Mouse (Mus musculus): ENCODE results near the gene Dguok. TPM values are rescaled to one million over a fixed set of nuclear protein-coding genes. Genes with fewer than 3 reads are reported as not detected.

Dguok gene
- 70.0 and 89.6 TPM in 2 replicates for polyA plus RNA-seq (2014; fragmentation: Nextera tagmentation; extraction: Ambion mirVana)

DNA sequence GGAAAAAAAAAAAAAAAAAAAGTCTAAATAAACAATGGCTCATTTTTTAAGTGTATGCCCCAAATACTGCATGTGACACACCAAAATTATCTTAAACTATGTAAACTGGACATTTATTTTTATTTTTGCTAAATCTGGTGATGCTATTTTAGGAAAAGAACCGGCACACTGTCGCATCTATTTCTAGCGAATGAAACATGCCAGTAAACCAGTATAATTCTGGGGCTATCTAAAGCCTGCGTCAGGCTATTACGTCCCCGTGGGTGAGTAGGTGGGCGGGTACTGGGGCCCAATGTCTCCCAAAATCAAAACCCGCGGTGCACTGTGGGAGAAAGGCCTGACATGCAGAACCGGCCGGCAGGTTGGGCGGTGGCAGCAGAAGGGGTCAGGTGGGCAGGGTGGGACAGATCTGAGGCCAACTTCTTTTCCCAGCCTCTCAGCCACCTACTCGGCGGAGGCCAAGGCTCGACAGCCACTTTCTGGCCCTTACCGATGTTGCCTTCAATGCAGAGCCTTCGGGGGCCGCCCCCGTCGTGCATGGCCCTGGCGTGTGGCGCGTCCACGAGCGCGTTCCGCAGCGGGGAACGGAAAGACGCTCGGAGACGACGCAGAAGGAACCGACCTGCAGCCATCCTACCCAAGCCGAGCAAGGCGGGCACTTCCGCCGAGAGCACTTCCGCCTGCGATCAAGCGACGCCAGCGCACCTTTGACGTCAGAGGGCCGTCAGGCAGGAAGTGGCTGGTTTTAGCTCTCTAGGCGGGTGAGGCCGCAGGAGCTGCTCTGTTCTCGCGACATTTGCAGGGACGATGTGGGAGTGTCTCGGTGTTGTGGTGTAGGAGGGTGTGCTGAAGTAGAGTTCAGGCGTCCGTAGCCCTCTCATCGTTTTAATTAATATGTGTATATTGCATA lies at the start of gene Dguok:
Gene Dguok (minus strand): TSS at position 712 of the 910 bp plus-strand sequence.
- peak; percentile 93 for DNase-seq (ENCODE audit: low spot score)
- H3K9me3 ChIP-seq (ENCODE audit: control insufficient read depth, low read length), result no peaks in the 10 kb centered on the region
- peak within 1 kb of the TSS; percentile 93 for H3K27ac ChIP-seq (ENCODE audit: low read depth)
- peak within 1 kb of the TSS; percentile 85 for H3K4me3 ChIP-seq (ENCODE audit: low read depth, low read length)
- under 1% methylated on average over 54 of the region's 54 CpGs for WGBS
- peak; percentile 98 for ATAC-seq (replicated peaks; ENCODE audit: low FRiP score, low TSS enrichment, low read depth)
- peak within 1 kb of the TSS; percentile 52 for H3K4me2 ChIP-seq (ENCODE audit: low read length)
- H3K36me3 ChIP-seq (ENCODE audit: control insufficient read depth, insufficient read depth, low read length), result no peaks in the 10 kb centered on the region
- no peaks in the 10 kb centered on the region for H3K27me3 ChIP-seq (replicated peaks; ENCODE audit: control insufficient read depth, insufficient read depth, low read length)
- peak within 1 kb of the TSS; percentile 83 for H3K9ac ChIP-seq (ENCODE audit: low read length)
- peaks cover 9% of the 10 kb centered on the region for H3K4me1 ChIP-seq (replicated peaks; ENCODE audit: control insufficient read depth, insufficient read depth, low read length)

DNA sequence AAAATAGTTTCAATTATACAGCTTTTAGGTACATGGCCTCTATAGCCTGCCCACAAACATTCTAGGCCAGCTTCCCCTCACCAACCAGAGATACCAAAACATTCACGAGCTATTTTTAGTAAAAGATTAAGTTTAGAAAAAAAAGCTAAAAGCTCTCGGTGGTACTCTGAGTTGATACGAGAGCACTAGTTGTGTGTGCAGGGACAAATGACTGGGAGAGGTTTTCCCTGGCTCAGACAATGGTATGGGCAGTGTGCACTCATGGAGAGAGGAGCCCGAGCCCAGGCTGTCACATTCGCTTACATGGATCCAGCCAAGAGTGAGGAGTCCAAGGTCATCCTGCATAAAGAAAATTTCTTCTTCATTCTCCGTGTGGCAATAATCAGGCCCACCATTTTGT lies 49.2 kb upstream of the Dguok start:
- H3K4me1 ChIP-seq (replicated peaks; ENCODE audit: control insufficient read depth, insufficient read depth, low read length), result no peaks in the 10 kb centered on the region
- H3K4me2 ChIP-seq (ENCODE audit: low read length), result no peak overlapping the region
- ATAC-seq (replicated peaks; ENCODE audit: low FRiP score, low TSS enrichment, low read depth) (no peak), DNase-seq (ENCODE audit: low spot score) (no peak)
- 73% methylated on average over 6 of the region's 6 CpGs for WGBS
- H3K9ac ChIP-seq (ENCODE audit: low read length), result no peak overlapping the region
- H3K27ac ChIP-seq (ENCODE audit: low read depth), result no peak overlapping the region
- H3K9me3 ChIP-seq (ENCODE audit: control insufficient read depth, low read length), result no peaks in the 10 kb centered on the region
- H3K27me3 ChIP-seq (replicated peaks; ENCODE audit: control insufficient read depth, insufficient read depth, low read length), result no peaks in the 10 kb centered on the region
- peaks cover 46% of the 10 kb centered on the region for H3K36me3 ChIP-seq (ENCODE audit: control insufficient read depth, insufficient read depth, low read length)
- H3K4me3 ChIP-seq (ENCODE audit: low read depth, low read length), result no peak overlapping the region

- H3K36me3 ChIP-seq (ENCODE audit: control insufficient read depth, insufficient read depth, low read length), result peaks cover 25% of the 10 kb centered on the region
- no peaks in the 10 kb centered on the region for H3K9me3 ChIP-seq (ENCODE audit: control insufficient read depth, low read length)
- H3K4me1 ChIP-seq (replicated peaks; ENCODE audit: control insufficient read depth, insufficient read depth, low read length), result no peaks in the 10 kb centered on the region
- DNase-seq (ENCODE audit: low spot score), result no peak
- no peak for ATAC-seq (replicated peaks; ENCODE audit: low FRiP score, low TSS enrichment, low read depth)
- H3K4me3 ChIP-seq (ENCODE audit: low read depth, low read length), result no peak overlapping the region
- 44% methylated on average over 5 of the region's 5 CpGs for WGBS
- no peak overlapping the region for H3K9ac ChIP-seq (ENCODE audit: low read length)
- H3K27ac ChIP-seq (ENCODE audit: low read depth), result no peak overlapping the region
- no peak overlapping the region for H3K4me2 ChIP-seq (ENCODE audit: low read length)
- no peaks in the 10 kb centered on the region for H3K27me3 ChIP-seq (replicated peaks; ENCODE audit: control insufficient read depth, insufficient read depth, low read length)
Measured at GRCm38 (mm10) chr6:83548346-83548745, 41.6 kb upstream of the Dguok start.

DNA sequence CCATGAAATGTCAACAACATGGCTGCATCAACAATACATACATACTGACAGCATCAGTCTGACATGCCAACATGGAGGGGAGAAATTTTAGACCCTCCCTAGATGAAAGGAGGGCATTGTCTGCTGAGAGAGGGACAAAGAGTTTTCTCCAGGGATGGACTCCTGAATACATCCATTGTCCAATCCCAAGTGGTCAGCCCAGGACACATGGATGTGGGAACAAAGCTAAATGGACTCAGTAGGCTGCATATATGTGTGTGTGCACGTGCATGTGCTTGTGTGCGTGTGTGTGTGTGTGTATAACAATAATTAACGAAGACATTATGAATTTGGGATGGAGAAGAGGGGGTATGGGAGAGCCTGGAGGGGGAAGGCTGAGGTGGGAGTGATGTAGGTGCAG lies 39.0 kb upstream of the Dguok start:
- Histone ChIP-seq H3K27ac (ENCODE audit: low read depth) (no peak overlapping the region), H3K4me3 (ENCODE audit: low read depth, low read length) (no peak overlapping the region), H3K4me2 (ENCODE audit: low read length) (no peak overlapping the region), H3K36me3 (ENCODE audit: control insufficient read depth, insufficient read depth, low read length) (peaks cover 22% of the 10 kb centered on the region), H3K9me3 (ENCODE audit: control insufficient read depth, low read length) (no peaks in the 10 kb centered on the region), H3K4me1 (replicated peaks; ENCODE audit: control insufficient read depth, insufficient read depth, low read length) (peaks cover 5% of the 10 kb centered on the region; the same call in 1 of the 2 replicates), H3K9ac (ENCODE audit: low read length) (no peak overlapping the region), H3K27me3 (replicated peaks; ENCODE audit: control insufficient read depth, insufficient read depth, low read length) (no peaks in the 10 kb centered on the region)
- 71% methylated on average over 3 of the region's 3 CpGs for WGBS
- DNase-seq (ENCODE audit: low spot score) (no peak), ATAC-seq (replicated peaks; ENCODE audit: low FRiP score, low TSS enrichment, low read depth) (no peak)

GRCm38 (mm10) chr6:83541756-83542456 lies 35.1 kb upstream of the Dguok start:
- Histone ChIP-seq H3K27me3 (replicated peaks; ENCODE audit: control insufficient read depth, insufficient read depth, low read length) (no peaks in the 10 kb centered on the region), H3K9ac (ENCODE audit: low read length) (no peak overlapping the region), H3K36me3 (ENCODE audit: control insufficient read depth, insufficient read depth, low read length) (peaks cover 21% of the 10 kb centered on the region), H3K9me3 (ENCODE audit: control insufficient read depth, low read length) (no peaks in the 10 kb centered on the region), H3K27ac (ENCODE audit: low read depth) (peak overlapping the region; percentile 83), H3K4me2 (ENCODE audit: low read length) (peak overlapping the region; percentile 2; the same call in 1 of the 2 replicates), H3K4me3 (ENCODE audit: low read depth, low read length) (no peak overlapping the region), H3K4me1 (replicated peaks; ENCODE audit: control insufficient read depth, insufficient read depth, low read length) (peaks cover 7% of the 10 kb centered on the region)
- ATAC-seq (replicated peaks; ENCODE audit: low FRiP score, low TSS enrichment, low read depth) (peak; percentile 58), DNase-seq (ENCODE audit: low spot score) (peak; percentile 56)
- WGBS, result 58% methylated on average over 11 of the region's 11 CpGs

- Histone ChIP-seq H3K4me3 (ENCODE audit: low read depth, low read length) (no peak overlapping the region), H3K27me3 (replicated peaks; ENCODE audit: control insufficient read depth, insufficient read depth, low read length) (no peaks in the 10 kb centered on the region), H3K9ac (ENCODE audit: low read length) (no peak overlapping the region), H3K27ac (ENCODE audit: low read depth) (peak overlapping the region; percentile 74), H3K4me2 (ENCODE audit: low read length) (no peak overlapping the region), H3K9me3 (ENCODE audit: control insufficient read depth, low read length) (no peaks in the 10 kb centered on the region), H3K36me3 (ENCODE audit: control insufficient read depth, insufficient read depth, low read length) (peaks cover 8% of the 10 kb centered on the region; the same call in 1 of the 2 replicates), H3K4me1 (replicated peaks; ENCODE audit: control insufficient read depth, insufficient read depth, low read length) (peaks cover 14% of the 10 kb centered on the region)
- ATAC-seq (replicated peaks; ENCODE audit: low FRiP score, low TSS enrichment, low read depth) (no peak), DNase-seq (ENCODE audit: low spot score) (no peak)
- 26% methylated on average over 4 of the region's 4 CpGs for WGBS
Measured at GRCm38 (mm10) chr6:83540017-83540416, 33.2 kb upstream of the Dguok start.

DNA sequence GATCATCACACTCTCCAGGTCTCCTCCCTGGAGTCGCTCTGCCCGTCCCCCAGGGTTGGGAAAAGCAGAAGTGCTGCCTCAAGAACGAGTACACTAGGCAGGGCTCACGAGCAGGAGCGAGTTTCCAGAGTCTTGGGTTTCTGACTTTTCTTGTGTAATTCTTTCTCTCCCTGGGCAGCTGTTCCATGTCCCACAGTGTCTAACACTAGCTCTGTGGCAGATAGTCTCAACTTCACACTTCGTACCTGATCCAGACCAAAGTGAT lies 30.0 kb upstream of the Dguok start:
- Histone ChIP-seq H3K27me3 (replicated peaks; ENCODE audit: control insufficient read depth, insufficient read depth, low read length) (no peaks in the 10 kb centered on the region), H3K4me3 (ENCODE audit: low read depth, low read length) (no peak overlapping the region), H3K9ac (ENCODE audit: low read length) (peak overlapping the region; percentile 8; the same call in 1 of the 2 replicates), H3K9me3 (ENCODE audit: control insufficient read depth, low read length) (no peaks in the 10 kb centered on the region), H3K4me2 (ENCODE audit: low read length) (peak overlapping the region; percentile 22; the same call in 1 of the 2 replicates), H3K36me3 (ENCODE audit: control insufficient read depth, insufficient read depth, low read length) (no peaks in the 10 kb centered on the region), H3K4me1 (replicated peaks; ENCODE audit: control insufficient read depth, insufficient read depth, low read length) (peaks cover 10% of the 10 kb centered on the region), H3K27ac (ENCODE audit: low read depth) (peak overlapping the region; percentile 85)
- ATAC-seq (replicated peaks; ENCODE audit: low FRiP score, low TSS enrichment, low read depth), result peak; percentile 22; the same call in 1 of the 2 replicates
- 31% methylated on average over 6 of the region's 6 CpGs for WGBS
- no peak for DNase-seq (ENCODE audit: low spot score)

DNA sequence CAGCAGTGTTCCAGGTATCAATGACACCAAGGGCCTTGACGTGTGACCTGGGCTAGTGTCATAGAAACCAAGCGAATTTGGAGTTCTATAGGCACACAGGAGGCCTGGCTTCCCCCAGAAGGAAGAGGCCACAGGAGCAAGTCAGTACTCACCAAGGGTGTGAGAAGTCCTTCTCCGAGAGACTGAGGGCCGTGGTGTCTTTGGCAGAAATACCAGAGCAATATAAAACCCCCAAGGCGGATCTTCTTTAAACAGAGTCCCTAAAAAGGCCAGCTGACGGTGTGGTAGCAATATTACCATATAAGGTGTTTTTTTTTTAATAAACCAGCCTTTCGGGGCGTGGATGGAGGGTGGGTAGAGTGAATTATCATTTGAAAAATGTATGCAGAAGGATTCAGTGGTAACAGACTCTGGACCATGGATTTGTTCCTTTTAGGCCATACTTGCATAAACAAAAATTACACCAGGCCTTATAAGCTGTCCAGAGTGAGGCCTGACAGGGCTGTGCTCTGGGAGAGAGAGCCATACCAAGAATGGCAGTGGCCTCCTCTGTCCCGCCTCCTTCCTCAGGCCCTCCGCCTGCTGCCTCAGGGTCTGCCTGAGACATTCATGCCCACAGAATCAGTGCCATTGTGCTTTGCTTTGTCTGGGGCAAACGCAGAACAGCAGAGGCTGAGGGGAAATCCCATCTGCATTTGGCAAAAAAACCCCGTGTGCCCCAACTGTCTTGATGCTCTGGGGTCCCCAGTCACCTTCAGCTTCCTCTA lies 29.4 kb upstream of the Dguok start, which contains the start of gene Actg2:
Gene Actg2 (minus strand): TSS at position 238 of the 767 bp plus-strand sequence.
- Histone ChIP-seq H3K27ac (ENCODE audit: low read depth) (peak within 1 kb of the TSS; percentile 85), H3K27me3 (replicated peaks; ENCODE audit: control insufficient read depth, insufficient read depth, low read length) (no peaks in the 10 kb centered on the region), H3K36me3 (ENCODE audit: control insufficient read depth, insufficient read depth, low read length) (no peaks in the 10 kb centered on the region), H3K9me3 (ENCODE audit: control insufficient read depth, low read length) (no peaks in the 10 kb centered on the region), H3K4me1 (replicated peaks; ENCODE audit: control insufficient read depth, insufficient read depth, low read length) (peaks cover 10% of the 10 kb centered on the region), H3K4me2 (ENCODE audit: low read length) (peak within 1 kb of the TSS; percentile 40), H3K9ac (ENCODE audit: low read length) (peak within 1 kb of the TSS; percentile 56), H3K4me3 (ENCODE audit: low read depth, low read length) (peak within 1 kb of the TSS; percentile 32)
- DNase-seq (ENCODE audit: low spot score) (peak; percentile 62), ATAC-seq (replicated peaks; ENCODE audit: low FRiP score, low TSS enrichment, low read depth) (peak; percentile 64)
- 41% methylated on average over 12 of the region's 12 CpGs for WGBS
